Mouse (Mus musculus): Measurements from ENCODE around the gene Copz1.
"Not testable (repeated sequence)": the region's sequence is repeated elsewhere in the genome, so short reads cannot be mapped to it uniquely, and the experiment has no call there.

The Copz1 gene

DNA sequence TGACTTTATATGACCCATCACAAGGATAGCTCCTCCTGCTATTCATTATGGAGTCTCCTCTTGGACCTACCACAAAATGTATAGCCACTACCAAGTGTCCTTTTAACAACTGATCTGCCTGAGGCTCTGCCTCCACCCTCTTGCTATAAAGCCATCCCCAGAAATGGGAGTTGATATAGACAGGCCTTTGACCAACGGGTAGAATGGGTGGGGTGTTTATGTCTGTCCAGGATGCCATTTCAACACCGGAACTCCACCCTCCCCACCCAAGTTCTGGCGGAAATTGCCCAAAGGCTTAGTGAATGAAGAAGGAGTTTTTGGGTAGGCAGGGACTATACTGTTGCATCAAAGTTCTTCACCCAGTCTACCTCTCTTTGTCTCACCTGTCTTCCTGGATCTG is 19.9 kb upstream of the Copz1 start:
- no peak for DNase-seq (ENCODE audit: low read depth)

DNA sequence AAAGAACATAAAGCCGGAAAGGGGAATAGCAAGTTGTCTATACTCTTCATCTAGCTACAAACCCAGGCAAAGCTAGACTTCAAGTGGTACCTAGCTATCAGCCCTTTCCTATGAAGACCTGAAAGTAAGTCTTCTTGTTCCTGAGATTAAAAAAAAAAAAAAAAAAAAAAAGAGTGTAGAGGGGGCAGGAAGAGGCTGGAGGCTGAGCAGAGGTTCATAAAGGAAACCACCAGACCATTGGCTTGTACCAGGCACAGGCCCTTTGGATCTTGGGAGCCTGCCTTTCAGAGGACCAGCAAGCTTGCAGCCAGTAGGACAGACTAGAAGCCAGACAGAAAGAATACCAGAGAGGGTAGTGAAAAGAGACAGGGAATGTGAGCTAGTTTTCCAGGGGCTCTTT is 19.2 kb upstream of the Copz1 start:
- DNase-seq (ENCODE audit: low read depth), result no peak

DNA sequence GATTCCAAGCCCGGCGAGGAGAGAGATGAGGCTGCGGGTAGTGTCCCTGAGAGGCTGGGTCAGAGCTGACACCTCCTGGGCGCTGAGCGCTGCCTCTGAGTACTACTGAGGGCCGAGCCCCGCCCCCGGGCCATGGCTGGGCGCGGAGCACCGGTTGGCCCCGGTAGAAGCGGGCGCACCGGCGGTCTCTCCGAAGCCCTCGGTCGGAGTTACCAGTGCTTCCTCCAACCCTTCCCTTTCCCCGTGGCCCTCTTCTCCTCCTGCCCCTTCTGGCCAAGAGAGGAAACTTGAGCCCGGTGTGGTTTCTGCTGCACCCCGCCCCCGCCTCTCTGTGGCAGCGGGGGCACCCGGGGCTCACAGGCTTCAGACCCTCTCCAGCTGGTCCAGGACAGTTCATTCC is 17.3 kb upstream of the Copz1 start:
- DNase-seq (ENCODE audit: low read depth), result no peak

DNA sequence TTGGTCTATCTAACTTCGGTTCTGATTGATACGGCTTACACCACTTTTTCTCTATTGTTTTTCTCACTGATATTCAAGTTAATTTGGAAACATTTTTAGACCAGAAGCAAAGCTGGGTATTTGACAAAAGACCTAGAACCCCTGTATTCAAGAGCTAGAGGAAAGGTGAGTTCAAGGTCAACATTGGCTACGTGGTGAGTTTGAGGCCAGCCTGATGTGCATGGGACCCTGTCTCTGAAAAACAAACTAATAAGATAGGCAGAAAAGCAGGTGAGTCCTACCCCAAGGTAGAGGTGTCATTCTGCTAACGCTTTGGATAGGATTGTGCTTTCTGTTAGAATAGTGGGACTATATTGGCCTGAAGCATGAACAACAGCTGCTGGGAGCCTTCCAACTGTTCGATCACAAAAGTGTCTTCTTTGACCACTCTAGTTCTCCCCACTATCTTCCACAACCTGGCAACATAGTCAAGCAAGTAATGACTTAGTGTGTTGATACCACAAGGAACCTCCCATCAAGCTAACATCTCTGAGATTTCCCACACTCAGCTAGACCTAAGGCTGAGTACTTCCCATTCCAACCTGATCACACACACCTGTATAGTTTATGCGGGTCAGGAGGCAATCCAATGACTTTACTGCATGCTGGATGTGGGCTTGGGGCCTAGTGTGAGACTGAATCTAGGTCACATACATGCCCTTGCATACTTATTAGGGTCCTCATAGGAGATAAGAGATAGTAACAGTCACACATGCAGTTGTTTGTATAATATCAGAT is 16.1 kb upstream of the Copz1 start:
- no peak for DNase-seq (ENCODE audit: low read depth)

DNA sequence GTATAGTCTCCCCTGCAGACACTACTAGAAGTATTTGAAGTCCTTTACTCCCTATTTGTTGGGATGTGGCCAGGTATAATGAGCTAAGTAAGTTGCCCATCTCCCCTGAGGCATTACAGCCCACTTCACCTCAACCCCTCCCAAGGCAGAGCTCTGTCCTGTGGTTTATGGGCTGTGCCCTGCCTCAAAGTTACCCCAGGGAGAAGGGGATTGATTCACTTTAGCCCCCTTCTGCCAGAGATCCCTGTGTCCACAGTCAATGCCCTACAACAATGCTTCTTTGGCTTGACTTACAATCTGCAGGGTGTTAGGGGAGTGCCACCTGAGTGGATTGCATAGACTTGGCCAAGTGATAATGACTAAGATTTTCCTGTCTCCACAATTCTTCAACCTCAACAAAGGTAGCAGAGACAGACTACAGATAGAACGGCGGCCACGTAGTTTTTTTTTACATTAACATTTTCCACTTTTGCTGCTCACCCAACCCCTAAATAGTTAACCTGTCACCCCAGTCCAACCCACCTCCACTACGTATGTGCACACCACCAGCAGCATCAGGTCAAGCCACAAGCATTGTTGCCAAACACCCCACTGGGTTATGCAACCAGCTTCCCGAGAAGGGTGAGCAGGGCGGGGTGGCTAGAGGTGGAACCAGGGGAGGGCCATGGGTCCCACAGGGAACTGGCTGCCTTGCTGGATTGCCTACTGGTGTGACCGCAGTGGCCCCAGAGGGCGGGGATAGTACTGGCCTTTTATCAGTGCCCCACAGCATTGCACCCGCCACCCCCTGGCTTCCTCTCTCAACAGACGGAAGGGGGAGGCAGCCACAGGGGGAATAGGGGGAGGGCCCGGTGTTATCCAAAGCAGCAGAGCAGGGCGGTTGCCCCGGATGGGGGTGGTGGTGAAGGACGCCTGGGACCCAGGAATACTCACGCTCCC is 14.5 kb upstream of the Copz1 start, which contains the start of gene Nfe2:
Nfe2 (minus strand) TSS at position 614 of the 939 bp plus-strand sequence.
- no peak for DNase-seq (ENCODE audit: low read depth)

DNA sequence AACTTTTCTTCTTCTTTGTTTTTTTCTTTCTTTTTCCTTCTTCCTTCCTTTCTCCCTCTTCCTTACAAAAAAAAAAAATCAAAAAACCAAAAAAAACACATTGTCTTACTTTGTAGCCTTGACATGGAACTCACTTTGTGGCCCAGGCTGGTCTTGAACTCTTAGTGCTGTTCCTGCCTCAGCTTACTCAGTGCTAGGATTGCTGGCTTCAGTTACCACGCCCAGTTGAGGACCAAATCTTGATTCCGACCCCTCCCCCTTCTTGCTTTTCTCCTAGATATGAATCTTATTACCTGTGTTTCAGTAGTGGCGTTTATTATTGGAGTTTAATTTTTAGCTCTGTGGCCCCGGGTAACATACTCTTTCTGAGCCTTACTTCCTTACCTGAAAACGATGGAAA is 13.4 kb upstream of the Copz1 start:
- DNase-seq (ENCODE audit: low read depth), result no peak

DNA sequence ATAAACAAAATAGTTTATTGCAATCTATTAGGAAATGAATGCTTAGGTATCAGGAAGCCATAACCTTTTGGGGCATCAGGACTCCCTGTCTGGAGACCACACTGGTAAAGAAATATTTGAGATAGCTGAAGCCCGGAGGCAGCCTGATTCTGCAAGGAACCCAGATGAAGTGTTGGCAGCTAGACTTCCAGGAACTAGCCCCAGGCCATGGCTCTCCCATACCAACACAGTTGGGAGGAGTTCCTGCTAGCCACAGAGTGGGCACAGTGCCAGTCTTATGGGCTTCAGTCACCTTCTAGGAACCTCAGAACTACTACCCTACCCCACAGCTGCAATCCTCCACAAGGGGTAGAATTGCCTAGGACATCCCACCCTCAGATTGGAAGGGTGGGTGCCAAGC is 12.5 kb upstream of the Copz1 start:
- DNase-seq (ENCODE audit: low read depth), result no peak

DNA sequence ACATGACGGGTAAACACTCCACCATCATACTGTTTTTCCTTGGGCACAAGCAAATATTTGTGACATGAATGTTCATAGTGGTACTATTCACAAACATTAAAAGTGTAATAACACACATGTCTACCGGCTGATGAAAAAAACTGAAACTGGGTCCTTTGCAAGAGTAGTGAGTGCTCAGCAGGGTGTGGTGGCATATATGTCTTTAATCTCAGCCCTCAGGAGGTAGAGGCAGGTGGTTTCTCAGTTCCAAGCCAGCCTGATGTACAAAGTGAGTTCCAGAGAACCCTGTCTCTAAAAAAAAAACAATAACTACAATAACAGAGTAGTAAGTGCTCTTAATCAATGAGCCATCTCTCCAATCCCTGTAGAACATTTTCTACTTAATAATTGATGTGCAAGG is 7.7 kb upstream of the Copz1 start:
- no peak for DNase-seq (ENCODE audit: low read depth)

DNA sequence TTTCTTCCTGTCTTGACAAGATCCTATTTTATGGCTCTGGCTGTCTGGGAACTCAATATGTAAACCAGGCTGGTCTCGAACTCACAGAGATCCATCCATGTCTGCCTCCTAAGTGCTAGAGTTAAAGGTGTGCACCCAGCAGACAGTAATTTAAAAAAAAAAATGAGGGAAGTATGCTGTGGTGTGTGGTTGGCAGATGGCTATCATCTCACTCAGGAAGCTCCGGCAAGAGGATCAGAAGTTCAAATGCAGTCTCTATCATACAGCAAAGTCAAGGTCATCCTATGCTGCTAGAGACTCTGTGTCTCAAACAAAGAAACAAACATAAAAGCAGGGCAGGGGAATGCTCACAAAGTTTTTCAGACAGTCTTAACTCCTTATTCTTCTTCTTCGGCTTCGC is 3.6 kb upstream of the Copz1 start:
- no peak for DNase-seq (ENCODE audit: low read depth)

DNA sequence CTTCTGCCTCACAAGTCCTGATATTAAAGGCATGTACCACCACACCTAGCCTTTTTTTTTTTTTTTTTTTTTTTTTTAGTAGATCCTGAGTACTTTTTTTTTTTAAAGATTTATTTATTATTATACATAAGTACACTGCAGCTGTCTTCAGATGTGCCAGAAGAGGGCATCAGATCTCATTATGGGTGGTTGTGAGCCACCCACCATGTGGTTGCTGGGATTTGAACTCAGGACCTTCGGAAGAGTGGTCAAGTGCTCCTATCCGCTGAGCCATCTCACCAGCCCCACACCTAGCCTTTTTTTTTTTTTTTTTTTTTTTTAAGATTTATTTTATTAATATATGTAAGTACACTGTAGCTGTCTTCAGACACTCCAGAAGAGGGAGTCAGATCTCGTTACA is 3.4 kb downstream of the Copz1 start:
- not testable (repeated sequence) for DNase-seq (ENCODE audit: low read depth)

DNA sequence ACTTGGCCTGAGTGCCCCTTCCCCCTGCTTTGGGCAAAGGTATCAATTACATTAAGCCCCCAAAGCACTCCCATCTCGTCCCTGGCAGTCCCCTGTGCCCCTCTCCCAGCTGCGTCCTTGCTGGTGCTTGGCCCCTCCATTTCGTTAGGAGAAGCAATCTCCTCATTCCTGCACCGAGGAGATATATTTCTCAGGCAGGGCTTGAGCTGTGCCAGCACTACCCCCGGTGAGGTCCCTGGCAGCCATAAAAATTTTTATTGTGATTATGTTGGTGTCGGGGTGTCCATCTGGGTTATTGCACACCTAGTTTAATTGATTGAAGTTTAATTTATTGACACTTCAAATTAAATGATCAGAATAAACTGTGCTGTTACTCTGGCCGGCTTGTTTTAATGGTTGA is 5.4 kb downstream of the Copz1 start:
- DNase-seq (ENCODE audit: low read depth), result no peak

DNA sequence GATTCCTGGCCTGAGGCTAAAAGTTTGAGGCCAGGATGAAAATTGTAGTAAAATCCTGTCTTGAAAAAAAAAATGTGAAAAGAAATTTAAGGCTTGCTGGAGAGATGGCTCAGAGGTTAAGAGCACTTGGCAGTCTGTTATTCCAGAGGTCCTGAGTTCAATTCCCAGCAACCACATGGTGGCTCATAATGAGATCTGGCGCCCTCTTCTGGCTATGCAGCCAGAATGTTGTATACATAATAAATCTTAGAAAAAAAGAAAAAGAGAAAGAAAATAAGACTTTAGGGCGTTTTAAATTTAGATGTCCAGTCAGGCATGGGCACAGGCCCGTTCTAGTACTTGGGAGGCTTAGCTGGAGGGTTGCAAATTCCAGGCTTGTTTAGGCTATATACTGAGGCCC is 7.2 kb downstream of the Copz1 start:
- DNase-seq (ENCODE audit: low read depth), result no peak

DNA sequence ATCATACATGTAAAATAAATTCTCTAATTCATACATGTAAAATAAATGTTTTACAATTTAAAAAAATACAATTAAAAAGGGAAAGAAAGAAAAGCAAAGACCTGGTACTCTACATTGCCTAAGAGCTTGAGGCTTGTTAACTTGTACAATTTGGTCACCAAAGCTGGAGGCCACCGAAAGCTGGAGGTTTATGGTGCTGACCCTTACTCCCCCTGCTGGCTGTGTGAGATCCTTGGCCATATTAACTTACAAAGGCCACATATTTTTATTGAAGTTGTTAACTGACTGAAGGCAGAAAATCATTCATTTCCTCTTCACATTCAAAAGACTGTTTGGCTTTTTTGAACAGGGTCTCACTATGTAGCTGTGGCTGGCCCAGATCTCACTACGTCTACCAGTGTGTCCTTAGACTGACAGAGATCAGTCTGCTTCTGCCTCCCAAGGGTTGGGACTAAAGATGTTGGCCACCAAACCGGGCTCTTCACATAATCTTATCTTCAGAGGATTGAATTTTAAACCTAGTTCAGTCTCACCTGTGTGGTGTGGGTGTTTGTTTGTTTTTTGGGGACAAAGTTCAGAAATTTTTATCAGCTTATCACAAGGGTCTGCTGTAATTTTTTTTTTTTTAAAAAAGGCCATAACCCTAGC is 8.4 kb downstream of the Copz1 start:
- DNase-seq (ENCODE audit: low read depth), result no peak

DNA sequence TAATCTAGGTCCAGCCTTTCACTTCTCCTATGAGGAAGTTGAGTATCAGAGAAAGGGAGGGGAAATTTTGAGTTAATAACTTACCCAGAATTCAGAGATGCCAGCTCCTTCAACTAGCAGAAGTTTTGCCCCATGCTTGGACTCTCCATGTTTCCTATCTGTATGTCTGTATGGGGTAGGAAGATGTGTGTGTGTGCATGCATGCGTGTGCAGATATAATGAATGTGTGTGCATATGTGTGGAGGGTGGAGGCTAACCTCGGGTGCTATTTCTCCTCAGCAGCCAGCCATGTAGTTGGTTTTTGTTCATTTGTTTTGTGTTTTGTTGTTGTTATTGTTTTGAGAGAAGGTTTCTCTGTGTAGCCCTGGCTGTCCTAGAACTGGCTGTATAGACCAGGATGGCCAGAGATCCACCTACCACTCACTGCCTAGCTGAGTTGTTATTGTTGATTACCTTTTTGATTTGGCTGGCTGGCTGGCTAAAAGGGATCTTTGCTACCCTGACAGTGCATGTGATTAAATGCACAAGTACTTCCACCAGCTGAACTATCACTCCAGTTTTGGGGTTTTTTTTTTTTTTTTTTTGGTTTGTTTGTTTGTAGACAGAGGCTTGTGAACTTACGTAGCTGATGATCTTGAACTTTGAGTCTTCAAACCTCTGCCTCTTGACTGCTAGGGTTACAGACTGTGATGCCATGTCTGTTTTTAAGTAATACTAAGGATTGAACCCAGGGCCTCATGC is 9.1 kb downstream of the Copz1 start:
- no peak for DNase-seq (ENCODE audit: low read depth)

DNA sequence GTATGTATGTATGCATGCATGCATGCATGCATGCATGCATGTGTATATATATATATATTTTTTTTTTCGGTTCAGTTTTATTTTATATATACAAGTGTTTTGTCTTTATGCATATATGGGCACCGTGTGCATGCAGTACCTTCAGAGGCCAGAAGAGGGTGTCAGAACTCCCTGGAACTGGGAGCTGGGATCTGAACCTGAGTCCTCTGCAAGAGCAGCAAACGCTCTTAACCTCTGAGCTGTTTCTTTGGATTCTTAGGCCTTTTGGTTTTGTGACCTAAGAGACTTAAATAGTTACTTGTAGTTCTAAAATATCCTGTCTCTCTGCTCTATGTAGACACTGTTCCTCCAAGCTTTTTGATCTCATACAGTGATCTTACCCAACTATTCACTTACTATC is 11.6 kb downstream of the Copz1 start:
- DNase-seq (ENCODE audit: low read depth), result no peak

DNA sequence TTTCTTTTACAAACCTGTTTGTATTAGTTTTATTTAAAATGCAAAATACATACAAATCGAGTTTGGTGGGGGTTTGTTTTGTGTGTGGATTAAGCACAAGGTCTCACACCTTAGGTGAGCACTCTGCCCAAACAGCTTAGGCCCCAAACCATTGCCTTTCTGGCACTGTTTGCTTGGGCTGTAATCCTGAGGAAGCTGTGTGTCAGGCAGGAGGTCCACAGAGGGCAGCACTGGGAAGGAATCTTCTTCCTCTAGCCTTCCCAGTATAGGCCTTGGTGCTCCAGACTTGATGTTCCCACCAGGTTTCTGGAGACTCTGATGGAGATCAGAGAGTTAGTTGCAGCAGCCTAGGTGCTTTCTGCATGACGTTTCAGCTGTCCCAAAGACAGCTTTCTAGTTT is 12.1 kb downstream of the Copz1 start:
- DNase-seq (ENCODE audit: low read depth), result no peak

DNA sequence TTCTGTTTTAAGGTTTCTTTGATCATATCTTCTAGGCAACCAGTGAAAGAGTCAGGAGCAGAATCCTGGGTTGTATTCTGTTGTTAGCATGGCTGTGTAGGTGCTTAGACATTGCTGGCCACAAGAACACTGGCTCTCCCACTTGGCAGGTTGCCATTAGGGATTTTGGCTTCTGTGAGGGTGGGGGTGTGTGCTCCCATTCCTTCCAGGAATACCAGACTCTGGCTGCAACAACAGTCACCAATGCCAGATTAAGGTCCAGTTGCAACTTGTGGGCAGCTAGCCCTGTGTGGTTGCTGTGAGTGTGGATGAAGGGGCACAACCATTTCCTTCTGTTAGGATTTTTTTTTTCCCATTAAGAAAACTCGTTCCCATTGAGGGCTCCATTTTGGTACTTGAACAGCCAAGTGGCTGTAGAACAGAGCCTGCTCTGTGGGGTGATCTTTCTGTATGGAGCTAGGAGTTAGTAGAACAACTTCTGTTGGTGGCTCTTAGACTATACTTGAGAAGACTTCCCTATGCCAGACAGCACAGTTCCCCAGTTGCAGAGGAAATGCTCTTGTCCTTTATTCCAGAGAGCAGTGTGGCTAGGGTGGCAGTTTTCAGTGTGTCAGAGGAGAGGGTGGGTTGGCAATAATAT is 13.4 kb downstream of the Copz1 start:
- DNase-seq (ENCODE audit: low read depth), result peak; percentile 89

DNA sequence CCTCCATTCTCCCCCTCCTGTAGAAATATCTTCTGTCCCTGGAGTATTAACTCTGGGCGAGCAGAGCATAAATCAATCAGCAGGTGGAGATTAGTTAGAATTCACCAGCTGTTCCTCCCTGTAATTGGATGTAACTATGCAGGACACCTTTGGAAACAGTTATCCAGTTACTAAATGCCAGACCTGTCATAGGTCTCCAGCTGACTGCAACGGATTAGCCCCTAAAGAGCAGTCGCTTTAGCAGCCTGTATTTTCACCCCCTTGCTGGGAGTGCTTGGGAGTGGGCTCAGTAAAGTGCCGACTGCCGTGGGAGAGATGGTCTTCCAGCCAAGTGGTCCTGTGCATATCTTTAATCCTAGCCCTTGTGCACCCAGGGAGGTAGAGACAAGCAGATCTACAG is 17.1 kb downstream of the Copz1 start:
- DNase-seq (ENCODE audit: low read depth), result no peak

DNA sequence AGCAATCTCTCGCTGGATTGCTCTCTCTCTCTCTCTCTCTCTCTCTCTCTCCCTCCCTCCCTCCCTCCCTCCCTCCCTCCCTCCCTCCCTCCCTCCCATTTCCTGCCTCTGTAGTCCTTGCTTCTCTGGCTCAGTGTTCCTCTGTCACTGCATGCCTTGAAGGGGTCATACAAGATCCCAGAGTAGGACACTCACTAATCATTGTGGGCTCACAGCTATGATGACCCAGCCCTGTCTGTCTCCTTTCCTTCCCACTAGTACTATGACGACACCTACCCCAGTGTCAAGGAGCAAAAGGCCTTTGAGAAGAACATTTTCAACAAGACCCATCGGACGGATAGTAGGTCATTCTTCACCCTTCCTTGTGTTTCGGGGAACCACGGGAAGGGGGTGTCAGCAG is 17.9 kb downstream of the Copz1 start:
- no peak for DNase-seq (ENCODE audit: low read depth)

DNA sequence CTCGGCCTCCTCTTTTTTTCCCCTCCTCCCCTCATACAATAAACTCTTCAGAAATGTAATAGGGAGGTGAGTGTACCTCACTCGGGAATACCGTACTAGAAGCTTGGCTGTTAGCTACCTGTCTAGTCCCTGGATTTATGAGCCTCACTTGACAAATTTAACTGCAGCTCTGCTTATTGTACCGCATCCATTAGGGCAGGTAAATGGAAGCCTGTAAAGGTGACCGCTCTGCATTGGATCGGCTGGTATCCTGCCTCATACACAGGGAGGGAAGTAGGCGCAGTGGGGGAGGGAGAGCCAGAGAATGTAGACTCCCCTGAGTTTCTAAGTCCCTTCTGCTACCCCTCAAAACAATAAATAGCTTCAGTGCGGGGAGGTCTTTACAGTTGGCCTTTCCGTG is 18.3 kb downstream of the Copz1 start:
- no peak for DNase-seq (ENCODE audit: low read depth)

DNA sequence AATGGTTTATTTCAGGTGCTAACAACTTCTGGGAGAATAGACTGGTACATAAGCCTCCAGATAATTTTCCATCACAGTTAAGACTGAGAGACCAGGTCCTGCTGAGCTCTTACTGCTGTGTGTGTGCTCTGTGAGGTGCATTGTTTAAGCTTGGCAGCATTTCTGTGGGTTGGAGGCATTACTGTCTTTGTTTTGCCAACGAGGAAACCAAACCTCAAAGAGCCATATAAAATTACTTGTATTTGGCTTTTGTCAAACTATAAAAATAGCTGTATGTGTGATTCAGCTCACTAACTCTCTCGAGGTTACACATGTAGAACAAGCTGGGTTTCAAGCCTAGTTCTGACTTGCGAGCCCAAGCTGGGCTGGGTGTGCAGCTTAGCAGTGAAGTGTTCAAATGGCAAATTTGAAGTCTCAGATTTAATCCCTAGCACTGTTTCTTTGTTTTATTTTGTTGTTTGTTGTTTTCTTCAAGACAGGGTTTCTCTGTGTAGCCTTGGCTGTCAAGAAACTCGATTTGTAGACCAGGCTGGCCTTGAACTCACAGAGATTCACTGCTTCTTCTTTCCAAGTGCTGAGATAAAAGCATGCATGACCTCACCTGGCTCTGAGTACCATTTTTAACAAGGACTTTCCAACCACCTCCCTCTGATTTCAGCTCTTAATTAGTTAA is 20.3 kb downstream of the Copz1 start:
- peak; percentile 89 for DNase-seq (ENCODE audit: low read depth)

All from fibroblast of lung, adult 2 months (primary cell).